Mouse (Mus musculus) limb, embryonic 11.5 days (tissue): ENCODE results near the gene Vmn1r221. TPM values are rescaled to one million over a fixed set of nuclear protein-coding genes. Genes with fewer than 3 reads are reported as not detected.
A peak's percentile ranks its signal among the peaks of the same experiment; 100 is the strongest.

Experiments used
- ATAC-seq: fragments of 200-750 bp; cut with Nextera tagmentation; 2 replicates; pipeline ENCODE4 v1.8.0; 2017; ENCODE audit warnings: low read depth; ENCODE audit not compliant: insufficient number of reproducible peaks, low FRiP score, low TSS enrichment
- DNase-seq: peaks from one replicate; pipeline ENCODE4 v3.0.0-alpha.2; 2015; ENCODE audit warnings: low spot score
- H3K27ac ChIP-seq: fragments of 300-500 bp; sonication (generic); replicated peaks from 2 replicates; pipeline ENCODE4 v1.5.1; 2014; ENCODE audit warnings: low read depth, mild to moderate bottlenecking, low read length
- H3K27me3 ChIP-seq: fragments of 300-500 bp; sonication (generic); 2 replicates; pipeline ENCODE4 v1.6.1; 2014; ENCODE audit warnings: mild to moderate bottlenecking, low read length, mixed read lengths; ENCODE audit not compliant: control insufficient read depth, insufficient read depth
- H3K36me3 ChIP-seq: fragments of 300-500 bp; sonication (generic); 2 replicates; pipeline ENCODE4 v1.6.1; 2014; ENCODE audit warnings: mild to moderate bottlenecking, low read length, moderate library complexity, mixed read lengths; ENCODE audit not compliant: control insufficient read depth, insufficient read depth
- H3K4me1 ChIP-seq: fragments of 300-500 bp; sonication (generic); 2 replicates; pipeline ENCODE4 v1.6.1; 2014; ENCODE audit warnings: low read length, mixed read lengths; ENCODE audit not compliant: control insufficient read depth, insufficient read depth
- H3K4me2 ChIP-seq: fragments of 300-500 bp; sonication (generic); 2 replicates; pipeline ENCODE4 v1.6.1; 2014; ENCODE audit warnings: low read depth, mild to moderate bottlenecking, moderate library complexity; ENCODE audit not compliant: severe bottlenecking
- H3K4me3 ChIP-seq: fragments of 300-500 bp; sonication (generic); 2 replicates; pipeline ENCODE4 v1.5.1; 2014; ENCODE audit warnings: low read depth, low read length
- H3K9ac ChIP-seq: fragments of 300-500 bp; sonication (generic); 2 replicates; pipeline ENCODE4 v1.6.1; 2014; ENCODE audit warnings: mild to moderate bottlenecking, low read length
- H3K9me3 ChIP-seq: fragments of 300-500 bp; sonication (generic); 2 replicates; pipeline ENCODE4 v1.6.1; 2016; ENCODE audit warnings: low read length; ENCODE audit not compliant: control insufficient read depth
- WGBS: fragments of 180-500 bp; shearing (Covaris S2); extraction: QIAGEN DNeasy Blood & Tissue Kit; methylation state at CpG from one replicate; pipeline ENCODE4 v1.1.7; 2014; 5-methylcytosine and 5-hydroxymethylcytosine counted together
- polyA plus RNA-seq: library from polyadenylated mRNA; unstranded; fragments of >200 nt; fragmentation: Nextera tagmentation; extraction: Ambion mirVana; gene quantifications from 2 replicates; pipeline ENCODE4 v1.2.1, GENCODE M21; 2014

Vmn1r221 gene
- polyA plus RNA-seq, 1 experiment from 2014 or later = not detected

DNA sequence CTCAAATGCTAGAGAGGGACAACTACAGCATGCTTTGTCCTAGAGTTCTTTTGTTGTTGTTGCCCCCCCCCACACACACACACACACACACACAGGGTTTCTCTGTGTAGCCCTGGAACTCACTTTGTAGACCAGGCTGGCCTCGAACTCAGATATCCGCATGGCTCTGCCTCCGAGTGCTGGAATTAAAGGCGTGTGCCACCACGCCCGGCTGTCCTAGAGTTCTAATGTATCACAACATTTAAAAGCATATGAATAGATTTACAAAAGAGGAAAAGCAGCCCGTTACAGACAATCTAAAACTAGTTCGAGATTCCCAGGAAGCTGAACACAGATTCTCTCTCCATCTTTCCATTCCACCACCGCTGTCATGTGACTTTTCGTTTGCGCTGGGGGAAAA lies 55.8 kb downstream of the Vmn1r221 start:
- Histone ChIP-seq H3K9ac (no peak overlapping the region), H3K36me3 (no peaks in the 10 kb centered on the region), H3K27me3 (no peaks in the 10 kb centered on the region), H3K4me2 (peak overlapping the region; percentile 33; the same call in 1 of the 2 replicates), H3K4me3 (peak overlapping the region; percentile 14), H3K27ac (no peak overlapping the region), H3K9me3 (no peaks in the 10 kb centered on the region), H3K4me1 (no peaks in the 10 kb centered on the region)
- WGBS = 29% methylated on average over 11 of the region's 11 CpGs
- DNase-seq = peak; percentile 25
- no peak for ATAC-seq

GRCm38 (mm10) chr13:23270321-23271101 lies 56.6 kb downstream of the Vmn1r221 start:
- Histone ChIP-seq H3K4me1 (no peaks in the 10 kb centered on the region), H3K27me3 (no peaks in the 10 kb centered on the region), H3K27ac (no peak overlapping the region), H3K9ac (no peak overlapping the region), H3K36me3 (no peaks in the 10 kb centered on the region), H3K9me3 (no peaks in the 10 kb centered on the region), H3K4me3 (peak overlapping the region; percentile 14), H3K4me2 (peak overlapping the region; percentile 33)
- DNase-seq (peak; percentile 79), ATAC-seq (peak; percentile 75)
- 3% methylated on average over 34 of the region's 34 CpGs for WGBS

Other genes starting within 250 kb of the Vmn1r221 start
- not detected in 2 replicates for gene Vmn1r213, start 206.5 kb upstream of the Vmn1r221 start, polyA plus RNA-seq
- gene Vmn1r214, start 183.7 kb upstream of the Vmn1r221 start, polyA plus RNA-seq = not detected in 2 replicates
- not detected in 2 replicates for gene Vmn1r215, start 146.1 kb upstream of the Vmn1r221 start, polyA plus RNA-seq
- not detected in 2 replicates for gene Vmn1r217, start 95.9 kb upstream of the Vmn1r221 start, polyA plus RNA-seq
- gene Vmn1r218, start 81.0 kb upstream of the Vmn1r221 start, polyA plus RNA-seq = not detected in 2 replicates
- gene Vmn1r219, start 54.8 kb upstream of the Vmn1r221 start, polyA plus RNA-seq = 0.03 and 0.04 TPM in 2 replicates
- not detected in 2 replicates for gene Vmn1r220, start 26.2 kb upstream of the Vmn1r221 start, polyA plus RNA-seq
- gene Vmn1r222, start 21.8 kb downstream of the Vmn1r221 start, polyA plus RNA-seq = not detected in 2 replicates
- gene Vmn1r223, start 33.0 kb downstream of the Vmn1r221 start, polyA plus RNA-seq = 0.04 TPM in 1 of 2 replicates, not detected in the other
- gene Zfp322a, start 155.1 kb downstream of the Vmn1r221 start, polyA plus RNA-seq = 71.9 and 76.4 TPM in 2 replicates
- gene Abt1, start 209.7 kb downstream of the Vmn1r221 start, polyA plus RNA-seq = 16.3 and 17.4 TPM in 2 replicates